Mouse (Mus musculus) kidney, adult 2 months (tissue): Measurements from ENCODE around the gene Ttc9b.

Experiments
- CTCF ChIP-seq: fragments of 200-500 bp; conservative IDR thresholded peaks from 2 replicates; pipeline ENCODE4 v1.5.1; 2011; ENCODE audit warnings: low read depth, mild to moderate bottlenecking, control low read depth, low read length, moderate library complexity, mixed read lengths; ENCODE audit not compliant: insufficient read depth, insufficient read length
- POLR2A ChIP-seq: fragments of 200-500 bp; IDR thresholded peaks from one replicate; pipeline ENCODE4 v1.6.1; 2011; ENCODE audit warnings: low read depth, low read length, control low read depth

DNA sequence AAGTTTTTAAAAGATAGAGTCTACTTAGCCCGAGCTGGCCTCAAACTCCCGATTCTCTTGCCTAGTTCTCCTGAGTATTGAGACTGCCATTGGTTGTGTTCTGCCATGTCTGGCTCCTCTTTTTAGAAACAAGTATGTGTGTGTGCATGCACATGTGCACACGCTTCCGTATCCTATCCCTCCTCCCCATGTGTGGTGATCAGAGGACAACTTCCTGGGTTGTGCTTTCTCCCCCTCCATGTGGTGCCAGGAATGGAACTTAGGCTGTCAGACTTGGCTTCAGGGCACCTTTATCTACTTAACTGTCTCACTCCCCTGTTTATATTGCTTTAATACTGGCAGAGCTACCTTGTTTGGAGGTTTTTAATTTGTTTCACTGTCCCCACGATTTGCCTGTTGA is 31.5 kb downstream of the Ttc9b start:
- TF ChIP-seq POLR2A, result no peak
- TF ChIP-seq CTCF, result no peak
